Mouse (Mus musculus): Measurements from ENCODE around the gene Aspscr1.

DNA sequence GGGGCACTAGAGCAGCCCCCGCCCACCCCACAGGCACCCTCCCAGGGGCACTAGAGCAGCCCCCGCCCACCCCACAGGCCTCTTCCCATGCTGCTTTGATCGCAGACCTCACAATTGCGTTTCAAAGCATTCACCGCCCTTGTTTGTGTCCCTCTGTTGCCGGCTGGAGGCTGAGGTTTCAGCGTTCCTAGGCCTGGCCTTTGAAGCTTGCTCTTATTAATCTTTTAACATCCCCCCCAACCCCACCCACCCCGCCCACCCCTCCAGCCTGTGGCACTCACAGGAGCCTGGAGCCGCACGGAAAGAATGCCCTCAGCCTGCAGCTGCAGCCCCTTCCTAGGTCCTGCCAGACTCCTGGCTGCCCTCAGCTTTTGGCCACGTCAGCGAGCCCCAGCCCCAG, 34.5 kb downstream of the Aspscr1 start:
- TF ChIP-seq CTCF (IDR thresholded peaks at IDR 0.05; ENCODE audit: low read depth, low read length) (no peak), POLR2A (IDR thresholded peaks at IDR 0.05; ENCODE audit: borderline replicate concordance, low read depth, low read length) (no peak)
